Mouse (Mus musculus) intestine, embryonic 14.5 days (tissue): ENCODE measurements at regions not wholly inside any gene's neighbourhood (a gene's known extent, or its start where the extent isn't known, plus 50 kb on each side); places are given as distances from the start of the nearest gene placed in this dataset.
"Not testable (repeated sequence)": the region's sequence is repeated elsewhere in the genome, so short reads cannot be mapped to it uniquely, and the experiment has no call there.

Source experiments
- ATAC-seq: fragments of 200-750 bp; cut with Nextera tagmentation; replicated peaks from 2 replicates; pipeline ENCODE4 v1.8.0; 2017; ENCODE audit warnings: low read depth, moderate number of reproducible peaks, moderate TSS enrichment, moderate library complexity; ENCODE audit not compliant: low FRiP score, low TSS enrichment
- DNase-seq: peaks from one replicate; pipeline ENCODE4 v3.0.0-alpha.2; 2018; ENCODE audit warnings: low spot score
- H3K27ac ChIP-seq: fragments of 300-500 bp; sonication (generic); 2 replicates; pipeline ENCODE4 v1.5.1; 2014; ENCODE audit warnings: low read depth, mild to moderate bottlenecking, control low read depth
- H3K27me3 ChIP-seq: fragments of 300-500 bp; sonication (generic); replicated peaks from 2 replicates; pipeline ENCODE4 v1.6.1; 2014; ENCODE audit warnings: low read length, control low read depth; ENCODE audit not compliant: control insufficient read depth, insufficient read depth
- H3K36me3 ChIP-seq: fragments of 300-500 bp; sonication (generic); 2 replicates; pipeline ENCODE4 v1.6.1; 2014; ENCODE audit warnings: low read length, control low read depth; ENCODE audit not compliant: control insufficient read depth, insufficient read depth
- H3K4me1 ChIP-seq: fragments of 300-500 bp; sonication (generic); replicated peaks from 2 replicates; pipeline ENCODE4 v1.6.1; 2014; ENCODE audit warnings: low read length, control low read depth, mixed read lengths; ENCODE audit not compliant: control insufficient read depth, insufficient read depth
- H3K4me2 ChIP-seq: fragments of 300-500 bp; sonication (generic); 2 replicates; pipeline ENCODE4 v1.6.1; 2014; ENCODE audit warnings: low read length
- H3K4me3 ChIP-seq: fragments of 300-500 bp; sonication (generic); 2 replicates; pipeline ENCODE4 v1.5.1; 2014; ENCODE audit warnings: low read depth, low read length, control low read depth, mixed read lengths
- H3K9ac ChIP-seq: fragments of 300-500 bp; sonication (generic); 2 replicates; pipeline ENCODE4 v1.6.1; 2014; ENCODE audit warnings: mild to moderate bottlenecking, low read length
- H3K9me3 ChIP-seq: fragments of 300-500 bp; sonication (generic); 2 replicates; pipeline ENCODE4 v1.6.1; 2016; ENCODE audit warnings: low read length, control low read depth; ENCODE audit not compliant: control insufficient read depth
- WGBS: fragments of 180-500 bp; shearing (Covaris S2); extraction: QIAGEN DNeasy Blood & Tissue Kit; methylation state at CpG from one replicate; pipeline ENCODE4 v1.1.7; 2014; 5-methylcytosine and 5-hydroxymethylcytosine counted together

DNA sequence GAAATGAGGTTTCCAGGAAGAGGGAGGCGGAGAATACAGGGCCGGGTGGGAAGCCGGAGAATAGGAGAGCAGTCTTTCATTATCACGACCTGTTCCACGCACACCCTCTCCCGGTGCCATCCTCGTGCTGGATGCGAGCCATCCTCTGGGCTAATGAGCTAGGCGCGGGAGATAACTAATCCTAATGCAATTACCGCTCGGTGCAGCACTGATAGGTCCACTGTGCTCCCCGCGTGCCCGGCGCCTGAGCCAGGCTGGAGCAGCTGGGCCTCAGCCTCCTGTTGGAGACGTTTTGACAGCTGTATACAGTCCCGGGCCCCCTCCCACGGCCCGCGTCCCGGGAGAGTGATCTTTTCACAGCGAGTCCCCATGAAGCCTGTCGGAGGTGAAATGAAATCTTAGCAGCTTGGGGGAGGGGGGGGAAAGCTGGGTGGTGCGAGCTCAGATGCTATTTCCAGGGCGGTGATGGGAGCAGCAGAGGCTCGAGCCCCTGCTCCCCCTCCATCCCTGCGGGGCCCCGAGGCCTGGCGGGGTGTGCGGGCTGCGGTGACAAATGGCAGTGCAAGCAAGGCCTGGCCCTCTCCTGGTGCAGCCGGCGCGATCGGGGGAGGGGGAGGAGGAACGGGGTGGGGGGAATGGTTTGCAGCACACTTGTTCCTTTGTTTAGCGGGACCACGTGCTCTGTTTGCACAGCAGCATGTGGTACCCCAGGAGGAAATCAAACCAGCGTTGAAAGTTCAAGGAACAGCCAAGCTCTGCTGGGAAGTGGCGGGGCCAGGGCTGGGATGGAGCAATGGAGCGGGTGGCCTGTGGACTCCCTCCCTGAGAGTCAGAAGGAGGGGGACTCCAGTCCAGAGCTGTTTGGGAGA lies 233.6 kb downstream of the Sorl1 start:
- peak; percentile 92 for DNase-seq
- Histone ChIP-seq H3K4me3 (peak overlapping the region; percentile 26; the same call in 1 of the 2 replicates), H3K27ac (peak overlapping the region; percentile 96), H3K9me3 (no peaks in the 10 kb centered on the region), H3K36me3 (no peaks in the 10 kb centered on the region), H3K4me1 (peaks cover 22% of the 10 kb centered on the region), H3K27me3 (no peaks in the 10 kb centered on the region), H3K9ac (peak overlapping the region; percentile 56), H3K4me2 (peak overlapping the region; percentile 59)
- WGBS = 2% methylated on average over 42 of the region's 42 CpGs
- peak; percentile 93 for ATAC-seq

- H3K27me3 ChIP-seq = no peaks in the 10 kb centered on the region
- peaks cover 22% of the 10 kb centered on the region for H3K4me1 ChIP-seq
- H3K9ac ChIP-seq = peak overlapping the region; percentile 56
- H3K4me3 ChIP-seq = peak overlapping the region; percentile 26; the same call in 1 of the 2 replicates
- DNase-seq (no peak), ATAC-seq (peak; percentile 53)
- peak overlapping the region; percentile 96 for H3K27ac ChIP-seq
- 37% methylated on average over 12 of the region's 12 CpGs for WGBS
- no peaks in the 10 kb centered on the region for H3K36me3 ChIP-seq
- peak overlapping the region; percentile 59 for H3K4me2 ChIP-seq
- H3K9me3 ChIP-seq = no peaks in the 10 kb centered on the region
Measured at GRCm38 (mm10) chr9:41889568-41890272, 234.4 kb downstream of the Sorl1 start.

- DNase-seq (no peak), ATAC-seq (no peak)
- H3K9ac ChIP-seq = no peak overlapping the region
- H3K36me3 ChIP-seq = no peaks in the 10 kb centered on the region
- no peak overlapping the region for H3K4me3 ChIP-seq
- H3K27me3 ChIP-seq = no peaks in the 10 kb centered on the region
- WGBS = 58% methylated on average over 3 of the region's 3 CpGs
- H3K9me3 ChIP-seq = no peaks in the 10 kb centered on the region
- no peak overlapping the region for H3K27ac ChIP-seq
- H3K4me1 ChIP-seq = peaks cover 22% of the 10 kb centered on the region
- no peak overlapping the region for H3K4me2 ChIP-seq
Measured at GRCm38 (mm10) chr9:41888616-41889150, 235.4 kb downstream of the Sorl1 start.

DNA sequence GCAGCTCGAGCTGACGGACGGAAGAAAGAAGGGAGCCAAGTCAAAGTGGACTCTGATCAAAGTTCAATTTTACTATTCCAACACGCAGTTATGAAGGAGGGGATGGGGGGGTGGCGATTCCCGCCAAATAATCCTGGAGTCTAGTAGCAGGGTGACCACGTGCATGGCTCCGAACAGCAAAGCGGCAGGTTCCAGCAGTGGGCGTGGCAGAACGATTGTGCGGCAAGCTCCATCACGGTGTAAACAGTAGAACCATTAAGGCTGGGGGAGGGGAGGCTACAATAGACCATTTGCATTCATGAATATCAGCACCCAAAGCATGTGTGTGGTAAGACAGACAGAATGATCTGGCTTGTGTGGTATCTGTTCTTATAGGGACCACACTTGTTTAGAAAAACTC lies 237.6 kb downstream of the Sorl1 start:
- H3K4me3 ChIP-seq, H3K36me3 ChIP-seq, DNase-seq, ATAC-seq, H3K9me3 ChIP-seq, H3K27ac ChIP-seq, H3K4me2 ChIP-seq, H3K27me3 ChIP-seq, H3K9ac ChIP-seq: not testable (repeated sequence)
- H3K4me1 ChIP-seq = peaks cover 21% of the 10 kb centered on the region
- 90% methylated on average over 13 of the region's 13 CpGs for WGBS

DNA sequence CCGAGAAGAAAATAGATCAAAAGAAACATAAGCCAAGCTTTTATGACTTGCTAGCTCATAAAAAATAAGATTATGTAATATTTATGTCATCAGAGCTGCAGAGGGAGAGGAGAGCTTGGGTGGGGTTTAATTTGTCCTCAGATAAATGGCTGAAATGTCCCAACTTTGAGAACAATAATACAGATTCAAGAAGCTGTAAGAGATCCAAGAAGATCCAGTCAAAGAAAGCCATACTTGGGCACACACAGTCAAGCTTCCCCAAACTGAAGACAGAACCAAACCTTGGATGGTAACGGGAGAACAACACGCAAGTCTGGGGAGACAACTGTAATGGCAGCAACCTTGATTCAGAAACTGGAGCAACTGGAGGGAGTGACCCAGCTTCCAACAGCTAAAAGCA lies 243.6 kb downstream of the Sorl1 start:
- H3K4me2 ChIP-seq = no peak overlapping the region
- no peaks in the 10 kb centered on the region for H3K36me3 ChIP-seq
- WGBS = 86% methylated on average over 3 of the region's 3 CpGs
- no peaks in the 10 kb centered on the region for H3K27me3 ChIP-seq
- DNase-seq = no peak
- H3K4me3 ChIP-seq = no peak overlapping the region
- no peak overlapping the region for H3K27ac ChIP-seq
- H3K4me1 ChIP-seq = peaks cover 30% of the 10 kb centered on the region
- ATAC-seq = no peak
- no peak overlapping the region for H3K9ac ChIP-seq
- H3K9me3 ChIP-seq = no peaks in the 10 kb centered on the region

GRCm38 (mm10) chr9:41879080-41879479 lies 245.0 kb downstream of the Sorl1 start:
- H3K27ac ChIP-seq = peak overlapping the region; percentile 94
- ATAC-seq = no peak; the same call in 1 of the 2 replicates
- WGBS = 30% methylated on average over 1 of the region's 1 CpGs

GRCm38 (mm10) chr9:41861136-41861535 lies 263.0 kb downstream of the Sorl1 start:
- peaks cover 44% of the 10 kb centered on the region for H3K4me1 ChIP-seq
- DNase-seq (no peak), ATAC-seq (0 out of 2 replicates have a peak, but pooled peaks have one; percentile 17)
- H3K36me3 ChIP-seq = no peaks in the 10 kb centered on the region
- WGBS = 29% methylated on average over 5 of the region's 5 CpGs
- no peak overlapping the region for H3K9ac ChIP-seq
- no peaks in the 10 kb centered on the region for H3K9me3 ChIP-seq
- H3K4me2 ChIP-seq = peak overlapping the region; percentile 20
- H3K4me3 ChIP-seq = no peak overlapping the region
- H3K27me3 ChIP-seq = no peaks in the 10 kb centered on the region
- peak overlapping the region; percentile 79 for H3K27ac ChIP-seq

More at GRCm38 (mm10) chr9:41879080-41879479, 245.0 kb downstream of the Sorl1 start:
- H3K9ac ChIP-seq = no peak overlapping the region
- H3K4me1 ChIP-seq = peaks cover 30% of the 10 kb centered on the region
- H3K4me3 ChIP-seq = no peak overlapping the region
- peak overlapping the region; percentile 8; the same call in 1 of the 2 replicates for H3K4me2 ChIP-seq
- H3K27me3 ChIP-seq = no peaks in the 10 kb centered on the region
- no peaks in the 10 kb centered on the region for H3K9me3 ChIP-seq
- DNase-seq = no peak
- H3K36me3 ChIP-seq = no peaks in the 10 kb centered on the region

- Histone ChIP-seq H3K9ac (no peak overlapping the region), H3K4me2 (peak overlapping the region; percentile 20)
Measured at GRCm38 (mm10) chr9:41860681-41861080, 263.4 kb downstream of the Sorl1 start.

More at GRCm38 (mm10) chr9:41860681-41861080, 263.4 kb downstream of the Sorl1 start:
- DNase-seq = peak; percentile 88
- Histone ChIP-seq H3K4me1 (peaks cover 44% of the 10 kb centered on the region), H3K27ac (peak overlapping the region; percentile 79), H3K9me3 (no peaks in the 10 kb centered on the region), H3K36me3 (no peaks in the 10 kb centered on the region), H3K4me3 (no peak overlapping the region; the same call in 1 of the 2 replicates), H3K27me3 (no peaks in the 10 kb centered on the region)
- peak; percentile 92 for ATAC-seq
- WGBS = 9% methylated on average over 4 of the region's 4 CpGs
